Mouse (Mus musculus): ENCODE data around the gene Bpgm. TPM values are rescaled to one million over a fixed set of nuclear protein-coding genes. Genes with fewer than 3 reads are reported as not detected.

Bpgm gene
- polyA plus RNA-seq, 1 experiment: 124 TPM

DNA sequence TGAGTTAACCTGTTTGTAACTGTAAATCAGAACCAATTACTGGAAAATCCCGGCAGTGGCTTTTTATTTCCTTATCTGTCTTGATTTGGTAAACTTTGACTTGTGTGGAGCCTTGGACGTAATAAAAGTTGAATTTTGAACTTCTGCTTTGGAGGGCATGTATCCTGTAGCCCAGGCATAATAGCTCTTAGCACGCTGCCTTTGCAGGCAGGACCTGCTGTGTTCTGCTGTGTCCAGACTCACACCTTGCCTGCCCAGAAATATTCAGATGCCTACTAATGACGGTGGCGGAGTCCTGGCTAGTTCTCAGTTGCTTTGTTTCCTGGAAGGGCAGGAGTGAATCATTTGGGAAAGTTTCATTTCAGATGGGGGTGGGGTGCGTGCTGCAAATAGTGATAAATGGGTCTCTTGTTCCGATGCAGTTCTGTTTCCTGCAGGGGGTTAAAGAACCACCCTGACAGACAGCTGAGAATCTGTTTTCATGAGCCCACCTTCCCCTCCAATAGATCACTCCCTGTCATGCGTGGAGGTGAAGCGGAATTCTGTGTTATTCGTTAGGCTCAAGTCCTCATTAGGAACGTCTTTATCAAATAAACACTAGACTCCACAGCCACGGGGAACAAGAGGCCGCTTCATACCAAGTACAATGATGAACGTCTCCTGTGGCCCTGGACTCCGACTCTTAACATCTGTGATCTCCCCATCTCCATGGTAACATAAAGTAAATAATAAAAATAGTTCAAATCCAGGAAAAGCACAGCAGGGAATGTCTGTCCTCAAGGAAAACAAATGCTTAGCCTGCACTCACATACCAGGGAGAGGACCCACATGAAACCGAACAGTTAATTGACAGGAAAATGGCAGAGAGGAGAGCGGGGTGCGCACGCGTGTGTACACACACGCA lies 67.5 kb downstream of the Bpgm start:
- TF ChIP-seq POLR2A (IDR thresholded peaks at IDR 0.05; ENCODE audit: control insufficient read depth, low read depth, low read length): no peak
- TF ChIP-seq CTCF (IDR thresholded peaks at IDR 0.05; ENCODE audit: control insufficient read depth, insufficient read depth, insufficient replicate concordance, low read depth, low read length): no peak
- peaks cover 3% of the 10 kb centered on the region; the same call in 1 of the 2 replicates for H3K4me1 ChIP-seq (ENCODE audit: control insufficient read depth, insufficient read depth, low read length)
- no peaks in the 10 kb centered on the region for H3K36me3 ChIP-seq (ENCODE audit: control insufficient read depth, insufficient read depth, low read length)
- peak overlapping the region; percentile 55 for H3K27ac ChIP-seq (ENCODE audit: control insufficient read depth, insufficient read depth, low read depth, low read length)
- H3K4me3 ChIP-seq (ENCODE audit: control insufficient read depth, low read depth, low read length): no peak overlapping the region
- H3K27me3 ChIP-seq (ENCODE audit: control insufficient read depth, insufficient read depth, low read length): no peaks in the 10 kb centered on the region

DNA sequence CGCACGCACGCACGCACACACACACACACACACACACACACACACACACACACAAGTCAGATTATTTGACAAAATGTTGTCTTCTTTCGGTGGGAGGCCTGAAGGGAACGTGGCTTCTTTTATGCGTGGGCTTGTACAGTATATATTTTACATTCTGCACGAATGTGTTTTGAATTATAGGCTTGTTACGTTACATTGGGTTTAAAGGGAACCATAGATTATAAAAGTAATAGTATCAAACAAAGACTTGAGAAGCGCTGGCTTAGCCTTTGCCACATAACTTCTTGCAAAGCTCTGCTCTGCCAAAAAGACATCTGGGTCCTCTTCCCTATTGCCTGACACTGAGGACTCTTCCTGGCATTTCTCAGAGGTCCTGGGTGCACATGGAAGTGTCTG lies 68.2 kb downstream of the Bpgm start:
- no peaks in the 10 kb centered on the region for H3K27me3 ChIP-seq (ENCODE audit: control insufficient read depth, insufficient read depth, low read length)
- no peak overlapping the region for H3K4me3 ChIP-seq (ENCODE audit: control insufficient read depth, low read depth, low read length)
- TF ChIP-seq CTCF (IDR thresholded peaks at IDR 0.05; ENCODE audit: control insufficient read depth, insufficient read depth, insufficient replicate concordance, low read depth, low read length) (no peak), POLR2A (IDR thresholded peaks at IDR 0.05; ENCODE audit: control insufficient read depth, low read depth, low read length) (no peak)
- no peak overlapping the region for H3K27ac ChIP-seq (ENCODE audit: control insufficient read depth, insufficient read depth, low read depth, low read length)
- H3K4me1 ChIP-seq (ENCODE audit: control insufficient read depth, insufficient read depth, low read length): peaks cover 5% of the 10 kb centered on the region; the same call in 1 of the 2 replicates
- H3K36me3 ChIP-seq (ENCODE audit: control insufficient read depth, insufficient read depth, low read length): no peaks in the 10 kb centered on the region

DNA sequence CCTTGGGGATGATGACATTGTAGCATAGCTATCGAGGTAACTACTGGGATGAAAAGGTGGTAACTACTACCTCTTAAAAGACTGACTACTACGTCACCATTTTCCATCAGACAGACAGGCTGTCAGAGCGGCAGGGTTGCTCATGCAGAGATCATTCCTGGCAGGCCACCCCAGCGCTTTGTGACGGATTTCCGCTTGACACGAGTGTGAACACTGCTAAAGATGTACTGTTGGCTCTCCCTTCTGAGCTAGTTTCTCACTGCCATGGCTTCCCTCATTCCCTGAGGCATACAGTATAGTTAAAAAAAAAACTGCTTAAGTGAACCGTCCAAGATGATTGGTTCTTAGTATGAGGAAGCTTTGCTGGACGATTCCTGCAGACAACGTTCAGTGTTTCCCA lies 69.3 kb downstream of the Bpgm start:
- no peak overlapping the region for H3K4me3 ChIP-seq (ENCODE audit: control insufficient read depth, low read depth, low read length)
- no peaks in the 10 kb centered on the region for H3K36me3 ChIP-seq (ENCODE audit: control insufficient read depth, insufficient read depth, low read length)
- no peak for TF ChIP-seq POLR2A (IDR thresholded peaks at IDR 0.05; ENCODE audit: control insufficient read depth, low read depth, low read length)
- TF ChIP-seq CTCF (IDR thresholded peaks at IDR 0.05; ENCODE audit: control insufficient read depth, insufficient read depth, insufficient replicate concordance, low read depth, low read length): no peak
- no peak overlapping the region for H3K27ac ChIP-seq (ENCODE audit: control insufficient read depth, insufficient read depth, low read depth, low read length)
- no peaks in the 10 kb centered on the region for H3K27me3 ChIP-seq (ENCODE audit: control insufficient read depth, insufficient read depth, low read length)
- H3K4me1 ChIP-seq (ENCODE audit: control insufficient read depth, insufficient read depth, low read length): peaks cover 5% of the 10 kb centered on the region; the same call in 1 of the 2 replicates

DNA sequence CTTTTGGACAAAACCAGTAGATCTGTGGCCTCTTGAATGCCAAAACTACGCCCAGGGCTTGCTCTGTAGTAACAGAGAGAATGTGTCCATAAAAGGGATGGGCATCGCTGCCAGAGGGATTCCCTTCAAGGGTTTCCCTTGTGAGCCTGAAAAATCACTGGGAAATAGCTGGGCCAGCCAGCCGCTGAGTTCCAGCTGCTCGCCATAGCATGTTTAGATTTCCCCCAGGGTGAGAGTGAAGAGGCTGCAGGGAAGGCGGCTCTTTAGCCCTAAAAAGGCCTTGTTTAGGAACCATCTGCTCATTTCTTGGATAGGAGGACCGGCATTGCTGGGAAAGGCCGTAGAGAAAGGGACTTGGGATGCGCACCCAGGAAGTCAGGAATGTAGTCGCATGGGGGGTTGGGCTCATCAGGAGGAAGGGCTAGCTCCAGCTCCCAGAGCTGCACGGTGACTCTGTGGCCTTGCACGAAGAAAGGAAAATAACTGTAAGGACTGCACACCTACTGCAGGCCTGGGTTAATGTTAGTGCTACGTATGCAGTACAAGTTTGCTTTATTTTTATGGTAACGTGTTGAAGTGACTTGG lies 72.5 kb downstream of the Bpgm start:
- no peaks in the 10 kb centered on the region for H3K27me3 ChIP-seq (ENCODE audit: control insufficient read depth, insufficient read depth, low read length)
- H3K36me3 ChIP-seq (ENCODE audit: control insufficient read depth, insufficient read depth, low read length): no peaks in the 10 kb centered on the region
- peaks cover 5% of the 10 kb centered on the region; the same call in 1 of the 2 replicates for H3K4me1 ChIP-seq (ENCODE audit: control insufficient read depth, insufficient read depth, low read length)
- no peak overlapping the region for H3K4me3 ChIP-seq (ENCODE audit: control insufficient read depth, low read depth, low read length)
- TF ChIP-seq POLR2A (IDR thresholded peaks at IDR 0.05; ENCODE audit: control insufficient read depth, low read depth, low read length) (no peak), CTCF (IDR thresholded peaks at IDR 0.05; ENCODE audit: control insufficient read depth, insufficient read depth, insufficient replicate concordance, low read depth, low read length) (no peak)
- no peak overlapping the region for H3K27ac ChIP-seq (ENCODE audit: control insufficient read depth, insufficient read depth, low read depth, low read length)

DNA sequence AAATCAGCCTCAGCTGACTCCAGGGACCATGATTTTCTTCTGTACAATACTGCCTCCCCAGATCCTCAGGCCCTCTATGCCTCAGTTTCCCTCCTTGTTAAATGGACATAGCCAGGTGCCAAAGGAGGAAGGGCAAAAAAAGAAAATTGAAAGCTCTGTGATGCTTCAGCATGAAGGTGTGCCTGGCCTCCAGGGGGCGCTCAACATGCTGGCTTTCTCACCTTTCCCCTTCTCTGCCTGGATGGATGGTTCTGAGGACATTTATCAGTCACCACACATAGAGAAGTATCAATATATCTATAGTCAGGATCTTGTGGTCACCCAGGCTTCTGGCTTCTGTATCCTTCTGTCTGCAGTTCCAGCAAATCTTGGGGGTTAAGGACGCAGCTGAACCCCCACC lies 73.0 kb downstream of the Bpgm start:
- H3K27ac ChIP-seq (ENCODE audit: control insufficient read depth, insufficient read depth, low read depth, low read length): no peak overlapping the region
- H3K4me1 ChIP-seq (ENCODE audit: control insufficient read depth, insufficient read depth, low read length): peaks cover 5% of the 10 kb centered on the region; the same call in 1 of the 2 replicates
- TF ChIP-seq POLR2A (IDR thresholded peaks at IDR 0.05; ENCODE audit: control insufficient read depth, low read depth, low read length): no peak
- TF ChIP-seq CTCF (IDR thresholded peaks at IDR 0.05; ENCODE audit: control insufficient read depth, insufficient read depth, insufficient replicate concordance, low read depth, low read length): peak; percentile 88
- no peaks in the 10 kb centered on the region for H3K27me3 ChIP-seq (ENCODE audit: control insufficient read depth, insufficient read depth, low read length)
- no peak overlapping the region for H3K4me3 ChIP-seq (ENCODE audit: control insufficient read depth, low read depth, low read length)
- no peaks in the 10 kb centered on the region for H3K36me3 ChIP-seq (ENCODE audit: control insufficient read depth, insufficient read depth, low read length)

DNA sequence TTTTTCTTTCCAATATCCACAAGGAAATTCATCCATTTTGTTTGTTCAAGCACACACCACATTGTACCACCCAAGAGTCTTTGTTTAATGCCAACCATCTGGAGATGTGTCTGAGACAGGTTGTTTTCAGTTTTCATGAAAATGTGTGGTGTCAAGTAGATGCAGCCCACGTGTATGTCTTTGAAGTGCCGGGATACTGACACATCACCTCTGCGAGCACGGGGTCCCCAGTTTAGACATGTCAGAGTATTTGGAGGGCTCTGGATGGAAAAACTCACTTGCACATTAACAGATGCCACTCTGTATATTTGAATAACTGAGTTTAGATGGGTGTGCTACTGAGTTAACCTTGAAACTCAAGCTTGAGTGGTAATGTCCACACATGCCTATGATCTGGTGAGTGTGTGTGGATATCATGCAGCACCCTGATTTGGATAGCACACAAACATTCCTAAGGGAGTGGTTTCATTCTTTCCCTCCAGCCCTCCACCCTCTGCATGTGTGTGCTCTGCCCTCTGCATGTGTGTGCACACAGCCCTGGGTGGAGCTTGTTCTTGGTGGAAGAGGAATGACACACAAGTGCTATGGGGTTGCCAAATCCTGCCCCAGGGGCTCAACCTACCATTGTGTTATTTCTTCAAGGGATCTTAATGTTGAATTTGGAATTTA lies 76.6 kb downstream of the Bpgm start:
- Histone ChIP-seq H3K4me3 (ENCODE audit: control insufficient read depth, low read depth, low read length) (no peak overlapping the region), H3K27me3 (ENCODE audit: control insufficient read depth, insufficient read depth, low read length) (no peaks in the 10 kb centered on the region), H3K4me1 (ENCODE audit: control insufficient read depth, insufficient read depth, low read length) (0 out of 2 replicates have a peak, but pooled peaks cover 3% of the 10 kb centered on the region), H3K36me3 (ENCODE audit: control insufficient read depth, insufficient read depth, low read length) (no peaks in the 10 kb centered on the region), H3K27ac (ENCODE audit: control insufficient read depth, insufficient read depth, low read depth, low read length) (no peak overlapping the region)
- TF ChIP-seq POLR2A (IDR thresholded peaks at IDR 0.05; ENCODE audit: control insufficient read depth, low read depth, low read length) (no peak), CTCF (IDR thresholded peaks at IDR 0.05; ENCODE audit: control insufficient read depth, insufficient read depth, insufficient replicate concordance, low read depth, low read length) (no peak)

Measured in testis, adult 2 months (tissue).